Mouse (Mus musculus): ENCODE results near the gene Prss21. TPM values are rescaled to one million over a fixed set of nuclear protein-coding genes. Genes with fewer than 3 reads are reported as not detected.
A peak's percentile ranks its signal among the peaks of the same experiment; 100 is the strongest.

Gene Prss21
- polyA plus RNA-seq, 1 experiment from 2014 or later, result not detected

DNA sequence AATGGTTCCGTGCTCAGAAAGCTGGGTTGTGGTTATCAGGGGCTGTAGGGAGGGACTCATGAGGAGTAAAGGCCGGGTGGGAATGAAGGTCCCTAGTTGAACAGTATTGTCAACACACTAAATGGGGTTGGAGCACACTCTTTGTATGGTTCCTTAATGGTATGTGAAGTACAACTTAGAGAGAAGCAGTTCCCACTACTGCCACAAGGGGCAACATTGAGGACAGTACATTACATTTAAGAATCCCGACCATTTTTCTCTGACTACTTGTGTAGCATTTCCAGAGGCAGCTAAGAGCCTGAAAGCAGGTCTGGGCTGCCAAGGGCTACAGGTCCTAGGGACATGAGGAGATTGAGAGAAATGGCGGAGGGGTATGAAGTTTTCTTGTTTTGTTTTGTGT lies 26.7 kb upstream of the Prss21 start:
- Histone ChIP-seq H3K27me3 (0 out of 2 replicates have a peak, but pooled peaks cover 4% of the 10 kb centered on the region), H3K9me3 (no peaks in the 10 kb centered on the region), H3K27ac (no peak overlapping the region), H3K36me3 (no peaks in the 10 kb centered on the region), H3K4me3 (no peak overlapping the region), H3K9ac (no peak overlapping the region), H3K4me2 (no peak overlapping the region), H3K4me1 (no peaks in the 10 kb centered on the region)
- WGBS, result 34% methylated on average over 4 of the region's 4 CpGs
- ATAC-seq (ENCODE audit: borderline replicate concordance, extremely low read depth, low FRiP score, low TSS enrichment), result 0 out of 2 replicates have a peak, but pooled peaks have one; percentile 31

DNA sequence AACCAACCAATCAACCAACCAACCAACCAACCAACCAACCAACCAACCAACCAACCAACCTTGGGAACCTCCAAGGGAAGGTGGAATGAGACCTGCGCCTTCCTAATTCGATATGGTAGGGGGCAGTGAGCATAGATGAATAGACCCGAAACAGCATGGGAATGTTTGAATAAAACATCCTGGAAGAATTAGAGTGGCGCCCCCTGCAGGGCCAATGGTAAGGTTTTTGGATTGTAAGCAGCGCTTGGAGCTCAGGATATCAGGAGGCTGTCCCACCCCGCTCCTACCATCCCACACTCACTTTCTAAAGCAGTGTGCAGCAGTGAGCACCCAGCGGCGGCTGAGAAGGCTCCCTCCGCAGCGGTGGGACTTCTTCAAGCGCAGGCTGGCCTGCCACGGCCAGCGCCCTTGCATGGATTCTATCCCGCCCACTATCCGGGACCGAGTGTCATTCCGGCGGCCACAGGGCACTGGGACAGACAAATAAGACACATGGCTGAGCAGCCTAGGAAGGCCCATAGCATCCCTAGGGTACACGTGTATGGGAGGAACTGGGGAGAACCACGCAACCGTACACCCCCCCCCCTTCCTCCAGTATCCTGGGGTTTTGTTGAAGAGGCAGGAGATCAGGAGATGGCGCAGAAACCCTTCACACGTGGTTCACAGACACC lies 24.6 kb upstream of the Prss21 start:
- ATAC-seq (ENCODE audit: borderline replicate concordance, extremely low read depth, low FRiP score, low TSS enrichment), result peak; percentile 53; the same call in 1 of the 2 replicates
- H3K36me3 ChIP-seq, result no peaks in the 10 kb centered on the region
- peak overlapping the region; percentile 42 for H3K4me2 ChIP-seq
- WGBS, result 49% methylated on average over 23 of the region's 23 CpGs
- no peaks in the 10 kb centered on the region for H3K4me1 ChIP-seq
- no peaks in the 10 kb centered on the region for H3K9me3 ChIP-seq
- H3K9ac ChIP-seq, result no peak overlapping the region
- 0 out of 2 replicates have a peak, but pooled peaks cover 4% of the 10 kb centered on the region for H3K27me3 ChIP-seq
- no peak overlapping the region for H3K27ac ChIP-seq
- H3K4me3 ChIP-seq, result no peak overlapping the region

DNA sequence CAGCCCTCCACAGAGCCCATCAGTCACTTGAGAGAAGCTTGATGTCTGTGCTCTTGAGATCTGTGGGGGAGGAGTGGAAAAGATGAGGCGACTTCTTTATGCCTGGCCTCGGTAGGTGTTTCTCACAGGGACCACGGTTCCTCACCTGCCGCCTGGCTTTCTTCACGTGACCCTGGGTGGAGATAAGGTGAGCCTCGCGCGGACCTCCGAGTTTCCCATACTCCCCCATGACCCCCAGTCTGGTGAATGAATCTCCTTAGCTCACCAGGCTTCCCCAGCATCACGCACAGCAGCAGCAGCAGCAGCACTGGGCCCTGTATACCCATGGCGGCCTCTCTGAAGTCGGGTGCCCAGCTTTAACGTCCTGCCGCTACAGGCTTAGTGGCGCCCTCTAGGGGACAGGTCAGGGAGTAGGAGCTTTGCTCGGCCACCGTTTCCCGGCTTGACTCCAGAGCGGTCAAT lies 24.0 kb upstream of the Prss21 start, which contains the start of the genes Prss32 and Prss41:
Gene Prss32 (plus strand): TSS at position 44 of the 462 bp plus-strand sequence.
Gene Prss41 (minus strand): TSS at position 361 of the 462 bp plus-strand sequence.
- no peaks in the 10 kb centered on the region for H3K36me3 ChIP-seq
- H3K27me3 ChIP-seq, result 0 out of 2 replicates have a peak, but pooled peaks cover 4% of the 10 kb centered on the region
- H3K9ac ChIP-seq, result no peak within 1 kb of the TSS
- H3K4me1 ChIP-seq, result no peaks in the 10 kb centered on the region
- no peaks in the 10 kb centered on the region for H3K9me3 ChIP-seq
- peak within 1 kb of the TSS; percentile 8; the same call in 1 of the 2 replicates for H3K4me3 ChIP-seq
- ATAC-seq (ENCODE audit: borderline replicate concordance, extremely low read depth, low FRiP score, low TSS enrichment), result peak; percentile 68
- H3K27ac ChIP-seq, result no peak within 1 kb of the TSS
- peak within 1 kb of the TSS; percentile 42 for H3K4me2 ChIP-seq
- 11% methylated on average over 19 of the region's 19 CpGs for WGBS

- Histone ChIP-seq H3K4me2 (no peak overlapping the region), H3K9ac (no peak overlapping the region), H3K36me3 (no peaks in the 10 kb centered on the region), H3K27ac (no peak overlapping the region), H3K4me3 (no peak overlapping the region), H3K4me1 (no peaks in the 10 kb centered on the region), H3K9me3 (no peaks in the 10 kb centered on the region), H3K27me3 (no peaks in the 10 kb centered on the region)
- 62% methylated on average over 2 of the region's 2 CpGs for WGBS
- ATAC-seq (ENCODE audit: borderline replicate concordance, extremely low read depth, low FRiP score, low TSS enrichment), result no peak
Observed at GRCm38 (mm10) chr17:23850028-23850427, 17.8 kb upstream of the Prss21 start.

GRCm38 (mm10) chr17:23850853-23851749 lies 16.8 kb upstream of the Prss21 start:
- no peak for ATAC-seq (ENCODE audit: borderline replicate concordance, extremely low read depth, low FRiP score, low TSS enrichment)
- no peaks in the 10 kb centered on the region for H3K36me3 ChIP-seq
- no peak overlapping the region for H3K4me2 ChIP-seq
- H3K9ac ChIP-seq, result no peak overlapping the region
- H3K27ac ChIP-seq, result no peak overlapping the region
- no peaks in the 10 kb centered on the region for H3K9me3 ChIP-seq
- H3K4me1 ChIP-seq, result no peaks in the 10 kb centered on the region
- no peaks in the 10 kb centered on the region for H3K27me3 ChIP-seq
- H3K4me3 ChIP-seq, result no peak overlapping the region
- 42% methylated on average over 18 of the region's 19 CpGs for WGBS

DNA sequence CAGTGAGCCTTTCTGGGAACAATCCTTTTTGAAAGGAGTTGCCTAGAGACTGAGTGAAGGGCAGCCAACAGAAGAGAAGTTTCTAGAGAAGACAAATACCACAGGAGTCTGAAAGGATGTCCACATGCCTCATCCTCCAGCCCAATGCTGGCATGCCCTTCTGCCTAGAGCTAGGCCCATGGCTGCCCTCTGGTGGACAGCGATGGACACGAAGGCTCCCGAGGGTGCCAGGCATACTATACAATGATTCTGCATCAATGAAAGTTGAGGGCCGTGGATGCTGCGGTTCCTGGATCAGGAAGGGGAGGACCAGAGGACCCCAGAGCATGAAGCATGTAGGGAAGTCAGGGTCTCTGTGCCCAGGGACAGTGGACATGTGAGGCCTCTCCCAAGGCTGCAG lies 14.6 kb upstream of the Prss21 start:
- Histone ChIP-seq H3K4me1 (no peaks in the 10 kb centered on the region), H3K27me3 (no peaks in the 10 kb centered on the region), H3K27ac (no peak overlapping the region), H3K9ac (no peak overlapping the region), H3K9me3 (no peaks in the 10 kb centered on the region), H3K4me2 (no peak overlapping the region), H3K36me3 (no peaks in the 10 kb centered on the region), H3K4me3 (no peak overlapping the region)
- ATAC-seq (ENCODE audit: borderline replicate concordance, extremely low read depth, low FRiP score, low TSS enrichment), result peak; percentile 20; the same call in 1 of the 2 replicates
- 37% methylated on average over 5 of the region's 5 CpGs for WGBS

- H3K36me3 ChIP-seq, result no peaks in the 10 kb centered on the region
- H3K27me3 ChIP-seq, result no peaks in the 10 kb centered on the region
- H3K9ac ChIP-seq, result no peak overlapping the region
- H3K4me2 ChIP-seq, result no peak overlapping the region
- H3K9me3 ChIP-seq, result no peaks in the 10 kb centered on the region
- WGBS, result 73% methylated on average over 10 of the region's 10 CpGs
- no peak for ATAC-seq (ENCODE audit: borderline replicate concordance, extremely low read depth, low FRiP score, low TSS enrichment)
- no peak overlapping the region for H3K27ac ChIP-seq
- H3K4me1 ChIP-seq, result no peaks in the 10 kb centered on the region
- H3K4me3 ChIP-seq, result no peak overlapping the region
Observed at GRCm38 (mm10) chr17:23854229-23854765, 13.6 kb upstream of the Prss21 start.

GRCm38 (mm10) chr17:23857193-23857592 lies 10.7 kb upstream of the Prss21 start:
- H3K4me3 ChIP-seq, result no peak overlapping the region
- H3K27me3 ChIP-seq, result no peaks in the 10 kb centered on the region
- no peak overlapping the region for H3K27ac ChIP-seq
- no peaks in the 10 kb centered on the region for H3K4me1 ChIP-seq
- H3K36me3 ChIP-seq, result no peaks in the 10 kb centered on the region
- no peaks in the 10 kb centered on the region for H3K9me3 ChIP-seq
- H3K4me2 ChIP-seq, result no peak overlapping the region
- H3K9ac ChIP-seq, result no peak overlapping the region
- WGBS, result 80% methylated on average over 6 of the region's 6 CpGs
- no peak for ATAC-seq (ENCODE audit: borderline replicate concordance, extremely low read depth, low FRiP score, low TSS enrichment)

- 28% methylated on average over 2 of the region's 2 CpGs for WGBS
- Histone ChIP-seq H3K4me1 (no peaks in the 10 kb centered on the region), H3K27me3 (no peaks in the 10 kb centered on the region), H3K9ac (no peak overlapping the region), H3K9me3 (no peaks in the 10 kb centered on the region), H3K4me2 (no peak overlapping the region), H3K27ac (no peak overlapping the region), H3K4me3 (no peak overlapping the region), H3K36me3 (no peaks in the 10 kb centered on the region)
- no peak for ATAC-seq (ENCODE audit: borderline replicate concordance, extremely low read depth, low FRiP score, low TSS enrichment)
Observed at GRCm38 (mm10) chr17:23857913-23858312, 9.9 kb upstream of the Prss21 start.

- WGBS, result 81% methylated on average over 4 of the region's 4 CpGs
- Histone ChIP-seq H3K9me3 (no peaks in the 10 kb centered on the region), H3K9ac (no peak overlapping the region), H3K27ac (no peak overlapping the region), H3K36me3 (no peaks in the 10 kb centered on the region), H3K4me2 (no peak overlapping the region), H3K4me3 (no peak overlapping the region), H3K27me3 (no peaks in the 10 kb centered on the region), H3K4me1 (no peaks in the 10 kb centered on the region)
- ATAC-seq (ENCODE audit: borderline replicate concordance, extremely low read depth, low FRiP score, low TSS enrichment), result no peak
Observed at GRCm38 (mm10) chr17:23862926-23863325, 4.9 kb upstream of the Prss21 start.

DNA sequence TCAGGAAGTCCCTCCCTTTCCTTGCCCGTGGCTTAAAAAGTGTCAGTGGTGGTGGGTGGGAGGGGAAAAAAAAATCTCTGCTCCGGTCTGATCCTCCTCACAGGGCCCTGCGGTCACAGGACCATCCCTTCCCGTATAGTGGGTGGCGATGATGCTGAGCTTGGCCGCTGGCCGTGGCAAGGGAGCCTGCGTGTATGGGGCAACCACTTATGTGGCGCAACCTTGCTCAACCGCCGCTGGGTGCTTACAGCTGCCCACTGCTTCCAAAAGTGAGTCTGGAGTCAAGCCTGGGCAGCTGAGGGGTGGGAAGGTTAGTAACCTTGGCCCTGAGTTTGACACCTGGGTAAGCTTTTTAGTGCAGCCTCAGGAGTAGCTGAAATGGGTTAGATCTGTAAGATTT lies 657 bp downstream of the Prss21 start:
- H3K9ac ChIP-seq, result no peak overlapping the region
- no peaks in the 10 kb centered on the region for H3K27me3 ChIP-seq
- no peaks in the 10 kb centered on the region for H3K9me3 ChIP-seq
- ATAC-seq (ENCODE audit: borderline replicate concordance, extremely low read depth, low FRiP score, low TSS enrichment), result no peak
- WGBS, result 83% methylated on average over 11 of the region's 11 CpGs
- no peak overlapping the region for H3K27ac ChIP-seq
- H3K4me1 ChIP-seq, result no peaks in the 10 kb centered on the region
- H3K4me3 ChIP-seq, result no peak overlapping the region
- H3K4me2 ChIP-seq, result no peak overlapping the region
- no peaks in the 10 kb centered on the region for H3K36me3 ChIP-seq
